Mouse (Mus musculus) spleen, adult 12 weeks (tissue): ENCODE results near the gene Scn4a.

Experiments
- DNase-seq: peaks from one replicate; pipeline ENCODE4 v3.0.0; 2022; ENCODE audit warnings: low spot score

Gene Scn4a

GRCm38 (mm10) chr11:106271794-106272643 lies 81.1 kb downstream of the Scn4a start:
- no peak for DNase-seq

GRCm38 (mm10) chr11:106271131-106271793 lies 81.8 kb downstream of the Scn4a start:
- DNase-seq = no peak

GRCm38 (mm10) chr11:106269060-106269431 lies 84.0 kb downstream of the Scn4a start:
- DNase-seq = no peak
